Mouse (Mus musculus) erythroblast, embryonic 14.5 days (primary cell): ENCODE measurements around the gene Sass6.

Experiments used
- GATA1 ChIP-seq: IDR thresholded peaks from 2 replicates; pipeline ENCODE4 v1.6.1; 2012; ENCODE audit warnings: low read length, inconsistent platforms, mixed read lengths
- TAL1 ChIP-seq: IDR thresholded peaks from 3 replicates; pipeline ENCODE4 v1.6.1; 2012; ENCODE audit warnings: low read length, inconsistent platforms, mixed read lengths

GRCm38 (mm10) chr3:116661870-116662414 lies 67.2 kb downstream of the Sass6 start:
- TF ChIP-seq GATA1 (no peak), TAL1 (no peak)
